Comparison of ENCODE assay signal across 8 mouse cellular contexts in the genomic region with DNA sequence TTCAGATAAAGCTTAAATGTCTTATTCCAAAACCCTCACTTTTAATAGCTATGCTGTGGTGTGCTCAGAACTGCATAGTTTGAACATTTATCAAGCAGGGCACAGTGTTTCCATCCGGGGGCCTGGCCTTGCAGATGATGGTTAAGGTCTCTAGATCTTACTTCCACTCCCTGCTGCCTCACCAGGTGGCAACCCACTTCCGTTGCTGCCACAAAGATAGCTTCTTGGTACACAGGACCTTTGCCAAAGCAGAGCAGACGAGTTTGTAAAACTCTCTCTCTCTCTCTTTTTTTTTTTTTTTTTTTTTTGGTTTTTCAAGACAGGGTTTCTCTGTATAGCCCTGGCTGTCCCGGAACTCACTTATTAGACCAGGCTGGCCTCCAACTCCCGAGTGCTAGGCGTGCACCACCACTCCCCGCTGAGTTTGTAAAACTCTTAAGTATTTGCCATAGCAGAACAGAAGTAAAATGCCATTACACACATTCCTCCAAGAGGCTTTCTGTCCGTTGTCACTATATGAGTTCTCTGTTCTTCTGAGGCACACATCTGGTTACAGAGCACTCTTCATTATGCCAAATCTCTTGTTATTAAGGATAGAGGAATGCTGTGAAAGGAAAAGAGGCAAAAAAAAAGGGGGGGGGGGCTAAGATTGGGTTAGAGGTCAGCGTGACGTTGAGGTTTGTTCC. TPM values are rescaled to one million over a fixed set of nuclear protein-coding genes. Genes with fewer than 3 reads are reported as not detected.
DNase-seq lines count a peak whose midpoint lies in the region; ATAC-seq and TF ChIP-seq lines count a peak whose summit lies in the region.

No protein-coding gene starts in this region.

- H3K27me3 ChIP-seq in kidney, postnatal 0 days (ENCODE audit: insufficient read depth, low read length), result no peaks in the 10 kb centered on the region
- H3K27me3 ChIP-seq in cerebellum, adult 2 months (ENCODE audit: control insufficient read depth, insufficient read depth, low read length), result no peaks in the 10 kb centered on the region
- H3K27me3 ChIP-seq in hindbrain, embryonic 14.5 days (ENCODE audit: control insufficient read depth, insufficient read depth, low read length), result no peaks in the 10 kb centered on the region

- no peak for ATAC-seq in kidney, postnatal 0 days (replicated peaks; ENCODE audit: low FRiP score, low read depth)
- ATAC-seq in hindbrain, embryonic 14.5 days (ENCODE audit: low FRiP score), result no peak
- ATAC-seq in megakaryocyte progenitor cell, adult 5-6 weeks (replicated peaks; ENCODE audit: poor library complexity), result peak; percentile 47

- peak overlapping the region; percentile 88 for H3K4me3 ChIP-seq in kidney, postnatal 0 days (replicated peaks; ENCODE audit: low read depth, low read length)
- peak overlapping the region; percentile 62 for H3K4me3 ChIP-seq in cerebellum, adult 2 months (replicated peaks; ENCODE audit: insufficient read depth, low read depth, low read length)
- peak overlapping the region; percentile 86 for H3K4me3 ChIP-seq in hindbrain, embryonic 14.5 days (replicated peaks; ENCODE audit: low read length)

- 68% methylated on average over 10 of the region's 10 CpGs for WGBS in kidney, postnatal 0 days
- 33% methylated on average over 10 of the region's 10 CpGs for WGBS in cerebellum, adult 2 months
- WGBS in hindbrain, embryonic 14.5 days, result 67% methylated on average over 10 of the region's 10 CpGs

- H3K9me3 ChIP-seq in kidney, postnatal 0 days (replicated peaks; ENCODE audit: low read length), result no peaks in the 10 kb centered on the region
- no peaks in the 10 kb centered on the region for H3K9me3 ChIP-seq in hindbrain, embryonic 14.5 days (ENCODE audit: control insufficient read depth, low read length)

- H3K36me3 ChIP-seq in kidney, postnatal 0 days (ENCODE audit: insufficient read depth, low read length), result no peaks in the 10 kb centered on the region
- H3K36me3 ChIP-seq in hindbrain, embryonic 14.5 days (replicated peaks; ENCODE audit: control insufficient read depth, insufficient read depth), result no peaks in the 10 kb centered on the region

- no peak for TF ChIP-seq POLR2A in cerebellum, adult 2 months (IDR thresholded peaks at IDR 0.05; ENCODE audit: borderline replicate concordance, insufficient read depth, low read length)

- H3K4me1 ChIP-seq in kidney, postnatal 0 days (replicated peaks; ENCODE audit: insufficient read depth, low read length), result peaks cover 8% of the 10 kb centered on the region
- H3K4me1 ChIP-seq in cerebellum, adult 2 months (ENCODE audit: control insufficient read depth, insufficient read depth, low read length), result no peaks in the 10 kb centered on the region
- H3K4me1 ChIP-seq in hindbrain, embryonic 14.5 days (replicated peaks; ENCODE audit: control insufficient read depth, insufficient read depth, low read length), result peaks cover 20% of the 10 kb centered on the region

- H3K27ac ChIP-seq in kidney, postnatal 0 days, result peak overlapping the region; percentile 94; the same call in 1 of the 2 replicates
- H3K27ac ChIP-seq in cerebellum, adult 2 months (ENCODE audit: insufficient read depth, low read length), result no peak overlapping the region
- H3K27ac ChIP-seq in hindbrain, embryonic 14.5 days, result peak overlapping the region; percentile 70

- H3K9ac ChIP-seq in kidney, postnatal 0 days (ENCODE audit: low read depth, low read length), result no peak overlapping the region
- peak overlapping the region; percentile 34; the same call in 1 of the 2 replicates for H3K9ac ChIP-seq in hindbrain, embryonic 14.5 days

- no peak for DNase-seq in kidney, postnatal 0 days (ENCODE audit: low spot score)
- no peak for DNase-seq in kidney, postnatal 4 days
- DNase-seq in cerebellum, adult 2 months, result peak in 1 of 2 experiments; percentile 28
- no peak for DNase-seq in hindbrain, embryonic 14.5 days (ENCODE audit: low spot score)
- peak; percentile 76 to 83 for DNase-seq in thymus, postnatal 10 days (ENCODE audit: low spot score in 2 of 2)
- DNase-seq in urinary bladder, postnatal 36 days (ENCODE audit: low spot score in 2 of 2), result no peak
- DNase-seq in c-Kit-positive CD71-positive TER-119-positive erythroid progenitor cells, embryonic 14.5 days (ENCODE audit: low spot score), result no peak

- H3K4me2 ChIP-seq in kidney, postnatal 0 days (ENCODE audit: low read length), result peak overlapping the region; percentile 58
- peak overlapping the region; percentile 61 for H3K4me2 ChIP-seq in hindbrain, embryonic 14.5 days (replicated peaks)

- TF ChIP-seq CTCF in kidney, postnatal 0 days (IDR thresholded peaks at IDR 0.05; ENCODE audit: low read depth), result no peak
- no peak for TF ChIP-seq CTCF in cerebellum, adult 2 months (IDR thresholded peaks at IDR 0.05; ENCODE audit: borderline replicate concordance, insufficient read depth, low read depth, low read length)

RNA-seq across cellular contexts. Expression of a gene that starts 0.8 kb away (rescaled TPM):
- polyA plus RNA-seq in kidney, postnatal 0 days (2015; fragmentation: Nextera tagmentation; extraction: Ambion mirVana), result 4.5 and 5.3 TPM in 2 replicates
- 4.9 and 5.1 TPM in 2 replicates for polyA plus RNA-seq in cerebellum, adult 2 months (2012; rRNA removed)
- polyA plus RNA-seq in hindbrain, embryonic 14.5 days (2014; fragmentation: Nextera tagmentation; extraction: Ambion mirVana), result 3.5 and 3.7 TPM in 2 replicates
- total RNA-seq in megakaryocyte progenitor cell, adult 5-6 weeks (2015), result 33.3 TPM in 2 replicates
- total RNA-seq in megakaryocyte progenitor cell, adult 5-6 weeks (2017), result 18.9 and 22.4 TPM in 2 replicates

Comparison
In these comparisons a context has a peak if more than half of its experiments do, and no peak if none do; other contexts are left out.
1. DNase-seq: peak in thymus, postnatal 10 days (2 of 2); none in kidney, postnatal 0 days (single experiment), kidney, postnatal 4 days (0 of 2), hindbrain, embryonic 14.5 days (single experiment), urinary bladder, postnatal 36 days (0 of 2) and c-Kit-positive CD71-positive TER-119-positive erythroid progenitor cells, embryonic 14.5 days (single experiment).
2. Peak in every context shown above with its lines, with median percentiles within 50 percentile points of each other: H3K4me3 ChIP-seq.